Mouse (Mus musculus) kidney, adult 8-10 months (tissue): Measurements from ENCODE around the gene Mfsd6l.
A peak's percentile ranks its signal among the peaks of the same experiment; 100 is the strongest.

Experiments used
- DNase-seq, 2 experiments: peaks; one replicate each; pipeline ENCODE4 v3.0.0; 2022

The Mfsd6l gene

DNA sequence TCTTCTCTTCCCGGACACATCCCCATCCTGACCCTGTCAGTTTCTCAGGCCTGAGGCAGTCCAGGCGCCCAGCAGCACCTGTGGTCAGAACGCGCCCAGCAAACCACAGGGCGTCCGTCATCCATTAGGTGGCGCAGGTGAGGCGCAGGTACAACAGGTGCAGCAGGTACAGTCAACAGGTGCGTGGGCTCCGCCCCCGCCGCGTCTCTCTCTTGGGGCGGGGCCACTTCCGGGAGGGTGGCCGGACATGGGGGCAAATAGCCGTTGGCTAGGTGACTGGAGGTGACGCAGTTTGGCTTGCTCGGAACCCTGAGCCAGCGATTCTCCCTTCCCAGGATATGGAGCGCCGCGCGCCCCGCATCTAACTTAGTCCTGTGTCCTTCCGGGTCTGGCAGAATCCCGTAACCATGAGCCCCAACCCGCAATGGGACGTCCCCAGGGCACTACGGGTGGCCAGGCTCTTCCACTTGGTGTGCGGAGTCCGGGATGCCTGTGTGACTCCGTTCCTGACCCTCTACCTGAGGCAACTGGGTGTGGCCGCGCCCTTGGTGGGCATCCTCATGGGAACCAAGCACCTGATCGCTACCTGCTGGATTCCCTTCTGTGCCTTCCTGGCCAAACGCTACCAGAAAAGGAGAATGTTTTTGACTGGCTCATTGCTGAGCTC lies at the start of gene Mfsd6l:
TSS of gene Mfsd6l (plus strand) at position 269 of the 667 bp plus-strand sequence.
- DNase-seq: peak; percentile 83 to 86

DNA sequence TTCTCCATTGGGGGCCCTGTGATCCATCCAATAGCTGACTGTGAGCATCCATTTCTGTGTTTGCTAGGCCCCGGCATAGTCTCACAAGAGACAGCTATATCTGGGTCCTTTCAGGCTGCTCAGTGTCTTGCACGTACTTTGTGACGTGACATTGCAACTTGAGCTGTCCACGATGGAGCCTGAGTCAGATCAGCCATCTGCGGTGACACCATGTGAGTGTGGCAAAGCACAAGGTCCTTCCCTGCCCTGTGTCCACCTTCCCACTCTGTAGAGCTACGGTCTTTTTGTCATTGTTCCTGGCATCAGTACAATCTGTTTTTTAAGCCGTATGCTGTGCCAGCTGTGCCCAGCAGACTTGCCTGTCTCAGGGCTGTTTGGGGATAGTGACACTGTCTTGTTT lies 48.7 kb upstream of the Mfsd6l start:
- no peak for DNase-seq

- DNase-seq: no peak
Observed at GRCm38 (mm10) chr11:68508619-68509018, 47.4 kb upstream of the Mfsd6l start.

DNA sequence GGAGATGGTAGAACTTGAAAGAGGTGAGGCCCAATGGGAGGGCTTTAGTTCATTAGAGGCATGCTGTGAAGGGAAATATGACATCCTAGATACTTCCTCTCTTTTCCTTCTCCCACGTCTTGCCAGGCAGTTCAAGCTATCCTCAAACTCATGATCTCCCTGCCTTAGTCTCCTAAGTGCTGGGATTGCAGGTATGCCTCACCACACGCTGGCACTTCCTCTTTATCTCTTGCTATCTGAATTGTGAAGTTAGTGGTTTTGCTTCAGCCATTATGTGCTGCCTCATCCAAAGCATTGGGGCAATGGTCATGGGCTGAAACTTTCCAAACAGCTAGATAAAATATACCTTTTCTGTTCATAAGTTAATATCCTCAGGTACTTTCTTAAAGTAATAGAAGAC lies 46.8 kb upstream of the Mfsd6l start:
- no peak for DNase-seq

DNA sequence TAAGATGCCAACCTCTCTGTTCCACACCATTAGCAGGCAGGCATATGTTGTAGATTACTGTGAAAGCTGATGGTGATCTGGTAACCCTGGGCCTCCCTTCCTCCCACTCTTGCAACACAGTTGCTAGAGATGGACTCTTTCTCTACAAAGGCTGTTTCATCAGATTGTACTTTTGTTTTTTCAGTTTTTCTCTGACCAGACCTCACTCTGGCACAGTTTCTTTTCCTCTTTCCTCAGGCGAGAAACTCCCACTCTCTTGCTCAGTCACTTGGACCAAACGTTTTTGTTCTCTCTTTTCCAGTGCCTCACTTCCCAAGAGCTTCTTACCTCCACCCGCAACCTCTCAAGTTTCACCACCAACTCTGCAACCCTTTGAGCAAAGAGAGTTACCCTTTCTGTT lies 42.0 kb upstream of the Mfsd6l start:
- no peak for DNase-seq

DNA sequence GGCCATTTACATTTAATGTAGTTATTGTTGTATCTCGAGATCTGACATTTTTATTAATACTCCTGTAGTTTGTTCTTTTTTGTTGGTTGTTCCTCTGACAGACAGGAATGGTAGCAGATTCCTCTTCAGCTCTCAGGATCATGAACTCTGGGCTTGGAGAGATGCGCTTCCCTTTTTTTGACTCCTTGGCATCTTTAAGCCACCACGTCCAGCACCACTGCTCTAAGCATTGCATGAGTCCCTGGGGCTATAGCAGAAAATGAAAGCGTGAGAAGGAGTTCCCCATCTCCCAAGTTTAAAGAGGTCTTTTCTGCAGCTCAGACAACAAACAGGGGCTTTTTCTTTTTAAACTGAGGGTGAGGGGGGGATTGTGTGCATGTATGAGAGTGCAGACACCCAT lies 36.6 kb upstream of the Mfsd6l start:
- no peak for DNase-seq

DNA sequence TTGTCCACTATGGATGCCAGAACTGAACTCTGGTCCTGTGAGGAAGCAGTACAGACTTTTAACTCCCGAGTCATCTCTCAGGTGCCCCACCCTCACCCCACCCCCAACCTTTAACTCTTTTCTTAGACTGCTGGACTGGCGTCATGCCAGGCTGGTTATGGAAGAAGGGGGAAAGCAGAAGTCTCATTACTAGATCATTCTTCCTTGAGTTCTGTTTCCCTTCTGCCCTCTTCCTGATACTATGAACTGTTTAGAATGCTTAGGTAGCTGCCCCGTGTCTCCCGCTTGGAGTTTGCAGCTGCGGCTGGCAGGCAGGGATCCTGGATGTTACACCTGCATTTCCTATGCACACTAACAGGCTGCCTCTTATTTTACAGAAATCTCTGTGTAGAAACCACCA lies 36.2 kb upstream of the Mfsd6l start:
- DNase-seq: no peak

DNA sequence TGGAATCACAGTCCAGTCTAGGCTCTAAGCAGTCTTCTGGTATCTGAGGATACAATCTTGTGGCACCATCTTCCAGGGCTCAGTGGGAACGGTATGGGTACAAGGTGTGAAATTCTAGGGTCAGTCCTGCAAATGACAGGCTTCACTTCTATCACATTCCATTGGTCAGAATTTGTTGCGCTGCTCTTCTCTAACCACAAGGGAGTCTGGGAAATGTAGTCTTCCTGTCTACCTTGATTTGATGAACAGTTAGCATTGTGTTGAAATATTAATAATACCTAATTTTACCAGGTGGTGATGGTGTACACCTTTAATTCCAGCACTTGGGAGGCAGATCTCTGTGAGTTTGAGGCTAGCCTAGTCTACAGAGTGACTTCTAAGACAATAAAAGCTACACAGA lies 35.5 kb upstream of the Mfsd6l start:
- no peak for DNase-seq

DNA sequence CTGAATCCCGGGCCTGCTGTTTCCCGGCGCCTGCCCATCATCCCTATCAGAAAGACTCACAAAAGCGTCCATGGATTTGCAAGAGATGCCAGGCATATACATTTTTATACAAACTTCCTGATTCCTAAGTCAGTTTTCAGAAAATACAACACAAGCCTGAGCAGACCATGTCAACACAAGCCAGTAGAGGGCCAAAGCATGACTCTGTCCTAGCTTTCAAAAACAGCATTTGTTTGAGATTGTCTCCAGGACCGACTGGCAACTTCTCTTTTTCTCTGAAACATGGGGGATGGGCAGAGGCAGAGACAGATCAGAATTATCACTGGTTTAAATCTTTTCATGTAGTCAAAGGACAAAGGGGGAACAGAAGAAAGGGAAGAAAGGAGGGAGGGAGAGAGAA lies 34.6 kb upstream of the Mfsd6l start:
- no peak for DNase-seq

GRCm38 (mm10) chr11:68526441-68526840 lies 29.5 kb upstream of the Mfsd6l start:
- no peak for DNase-seq

DNA sequence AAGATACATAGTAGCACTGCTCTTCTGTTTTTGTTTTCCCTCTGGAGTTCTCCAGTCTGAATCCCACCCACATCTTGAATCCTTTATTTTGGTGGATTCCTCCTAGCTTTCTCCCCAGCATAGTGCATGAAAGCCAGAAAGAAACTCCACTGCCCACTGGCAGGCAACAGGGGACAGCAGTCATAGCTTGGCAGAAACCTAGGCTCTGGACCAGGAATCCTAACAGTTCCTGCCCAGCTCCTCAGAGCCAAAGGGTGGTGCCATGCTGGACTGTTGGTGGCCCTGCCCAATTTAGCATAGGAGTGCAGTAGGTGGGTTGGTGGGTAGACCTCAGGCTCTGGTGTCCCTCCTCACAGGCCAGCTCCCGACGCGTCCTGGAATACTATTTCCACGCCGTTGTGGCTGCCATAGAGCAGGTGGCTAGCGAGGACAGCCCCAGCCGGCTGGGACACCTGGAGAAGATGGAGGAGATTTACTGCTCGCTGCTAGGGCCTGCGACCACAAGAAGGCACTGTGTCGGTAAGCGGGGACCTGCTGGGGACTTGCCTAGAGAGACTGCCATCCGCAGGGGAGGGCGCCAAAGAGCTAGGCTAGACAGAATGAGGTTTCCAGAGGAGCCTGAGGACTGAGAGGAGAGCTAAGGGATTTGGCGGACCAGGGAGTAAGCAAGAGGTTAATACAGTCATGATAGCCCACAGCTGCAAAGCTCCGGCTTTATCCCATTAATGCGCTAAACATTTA lies 24.8 kb upstream of the Mfsd6l start:
- DNase-seq: peak in 1 of 2 experiments; percentile 29

DNA sequence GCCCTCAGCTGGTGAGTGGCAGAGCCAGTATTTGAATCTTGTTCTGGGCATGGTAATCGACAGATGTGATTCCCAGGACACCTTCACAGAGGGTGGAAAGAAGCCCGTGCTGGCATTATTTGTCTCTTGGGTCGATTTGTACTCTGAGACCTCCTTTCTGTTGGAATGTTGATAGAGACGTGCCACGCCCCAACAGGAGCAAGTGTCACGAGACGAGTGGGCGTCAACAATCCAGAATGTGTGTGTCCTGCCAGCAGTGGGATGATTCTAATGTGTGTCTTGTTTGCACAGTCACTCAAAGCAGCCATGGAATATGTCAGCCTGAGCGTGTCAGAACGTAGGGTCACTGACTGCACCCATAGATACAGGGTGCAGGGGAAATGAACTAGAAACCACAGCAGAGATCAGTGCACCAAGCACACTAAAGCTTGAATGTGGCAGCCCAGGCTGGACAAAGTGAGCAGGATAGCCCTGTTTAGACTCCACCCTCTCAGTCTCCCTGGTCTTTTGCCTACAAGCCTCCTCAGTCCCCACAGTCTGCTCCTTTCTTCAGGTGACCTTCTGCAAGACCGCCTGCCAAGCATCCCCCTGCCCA lies 23.9 kb upstream of the Mfsd6l start:
- no peak for DNase-seq

GRCm38 (mm10) chr11:68532773-68533172 lies 23.2 kb upstream of the Mfsd6l start:
- DNase-seq: no peak

GRCm38 (mm10) chr11:68533971-68534475 lies 22.0 kb upstream of the Mfsd6l start:
- DNase-seq: no peak

DNA sequence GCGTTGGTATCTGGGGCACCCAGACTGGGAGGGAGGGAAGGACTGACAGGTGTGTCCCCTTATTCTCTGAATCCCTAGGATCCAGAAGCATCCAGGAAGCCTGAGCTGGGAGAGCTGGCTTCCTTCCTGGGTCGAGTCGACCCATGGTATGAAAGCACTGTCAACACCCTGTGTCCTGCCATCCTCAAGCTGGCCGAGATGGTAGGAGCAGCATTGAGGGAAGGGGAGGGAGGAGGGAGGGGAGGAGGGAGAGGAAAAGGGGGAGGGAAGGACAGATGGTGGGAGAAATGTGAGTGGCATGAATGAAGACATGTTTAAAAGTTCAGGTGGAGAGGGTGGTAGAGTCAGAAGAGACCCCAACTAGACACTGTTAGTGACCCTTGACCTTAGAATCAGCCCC lies 20.0 kb upstream of the Mfsd6l start:
- no peak for DNase-seq

GRCm38 (mm10) chr11:68536465-68536864 lies 19.5 kb upstream of the Mfsd6l start:
- DNase-seq: no peak

DNA sequence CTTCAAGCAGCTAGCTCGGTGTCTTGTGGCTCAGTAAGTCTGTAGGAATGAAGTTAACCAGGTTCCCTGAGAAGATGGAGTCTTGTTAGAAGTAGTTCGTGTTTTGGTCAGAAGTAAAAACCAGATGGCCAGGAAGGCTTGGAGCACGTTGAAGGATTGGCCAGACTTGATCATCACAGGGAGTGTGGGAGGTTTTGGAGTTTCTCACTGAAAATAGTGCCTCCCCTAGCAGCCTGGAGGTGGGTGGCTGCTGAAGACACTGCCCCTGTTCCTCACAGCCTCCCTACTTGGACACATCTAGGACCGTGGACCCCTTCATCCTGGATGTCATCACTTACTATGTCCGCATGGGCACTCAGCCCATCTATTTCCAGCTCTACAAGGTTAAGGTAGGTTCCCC lies 16.4 kb upstream of the Mfsd6l start:
- no peak for DNase-seq

- peak in 1 of 2 experiments; percentile 35 for DNase-seq
Observed at GRCm38 (mm10) chr11:68544554-68544953, 11.4 kb upstream of the Mfsd6l start.

GRCm38 (mm10) chr11:68545172-68545571 lies 10.8 kb upstream of the Mfsd6l start:
- DNase-seq: no peak

- DNase-seq: no peak
Observed at GRCm38 (mm10) chr11:68545682-68546222, 10.2 kb upstream of the Mfsd6l start.

- DNase-seq: no peak
Observed at GRCm38 (mm10) chr11:68547484-68547883, 8.5 kb upstream of the Mfsd6l start.

GRCm38 (mm10) chr11:68549597-68549996 lies 6.4 kb upstream of the Mfsd6l start:
- no peak for DNase-seq

DNA sequence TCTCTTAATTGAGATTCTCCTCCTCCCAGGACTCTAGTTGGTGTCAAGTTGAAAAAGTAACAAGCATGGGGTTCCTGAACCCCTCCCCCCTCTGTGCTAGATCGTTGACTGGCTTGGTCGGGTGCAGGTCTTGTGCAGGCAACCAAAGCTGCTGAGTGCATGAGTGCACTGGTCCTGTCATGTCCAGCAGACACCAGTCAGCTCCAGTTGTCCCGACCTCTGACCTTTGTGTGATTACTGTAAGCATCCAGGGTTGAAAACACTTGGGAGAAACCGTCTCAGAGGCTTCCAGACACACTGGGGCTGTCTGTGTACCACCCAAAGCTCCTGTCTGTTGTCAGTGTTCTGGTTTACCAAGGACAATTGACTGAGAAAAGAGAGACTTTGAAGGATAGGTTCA lies 5.6 kb upstream of the Mfsd6l start:
- no peak for DNase-seq

DNA sequence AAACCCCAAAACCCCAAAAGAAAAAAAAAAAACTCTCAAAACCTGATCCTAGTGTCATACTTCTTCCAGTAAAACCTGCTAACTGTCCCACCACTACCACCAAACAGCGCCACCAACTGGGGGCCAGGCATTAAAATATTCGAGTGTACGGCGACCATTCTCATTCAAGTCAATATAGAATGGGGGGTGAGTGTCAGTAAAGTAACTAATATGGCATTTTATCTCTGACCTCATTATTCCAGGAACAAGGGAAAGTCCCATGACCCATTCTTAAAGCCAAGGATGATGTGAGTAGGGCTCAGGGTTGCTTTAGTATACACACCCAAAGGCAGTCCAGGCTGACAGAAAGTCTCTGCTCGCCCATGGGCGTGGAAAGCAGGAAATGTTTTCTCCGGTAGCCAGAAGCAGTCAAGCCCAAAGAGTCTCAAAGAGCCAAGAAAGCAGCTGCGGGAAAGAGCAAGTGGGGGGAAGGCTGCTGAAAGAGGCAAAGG lies 2.0 kb upstream of the Mfsd6l start:
- peak in 1 of 2 experiments; percentile 34 for DNase-seq
